Mouse (Mus musculus) adipose tissue, adult 10 weeks (tissue): ENCODE measurements around the gene Fdx1. TPM values are rescaled to one million over a fixed set of nuclear protein-coding genes. Genes with fewer than 3 reads are reported as not detected.

Source experiments
- polyA plus RNA-seq: library from polyadenylated mRNA; stranded (reverse); fragments of 350-450 nt; fragmentation: Illumina TruSeq; extraction: RNeasy Lipid Tissue Mini Kit (QIAGEN cat#74804); gene quantifications from one replicate; pipeline ENCODE4 v1.2.3, GENCODE M21; 2014; ENCODE audit warnings: low read depth, low replicate concordance

Fdx1 gene
- 41.5 TPM for polyA plus RNA-seq

GRCm38 (mm10) chr9:51962975-51963701 is at the start of gene Fdx1:
Gene Fdx1, minus strand, starts transcription at chr9:51963556.

Other genes starting within 250 kb of the Fdx1 start
- 4.8 TPM for gene Arhgap20, start 198.2 kb downstream of the Fdx1 start, polyA plus RNA-seq
- 63.8 TPM for gene Rdx, start 83.6 kb upstream of the Fdx1 start, polyA plus RNA-seq
- gene Zc3h12c, start 205.0 kb upstream of the Fdx1 start, polyA plus RNA-seq: 3.3 TPM